Mouse (Mus musculus) midbrain, postnatal 0 days (tissue): ENCODE data around the gene Tmem132d. TPM values are rescaled to one million over a fixed set of nuclear protein-coding genes. Genes with fewer than 3 reads are reported as not detected.

Experiments used
- ATAC-seq: fragments of 200-750 bp; cut with Nextera tagmentation; 2 replicates; pipeline ENCODE4 v1.8.0; 2017; ENCODE audit warnings: moderate number of reproducible peaks, mild to moderate bottlenecking, moderate TSS enrichment, moderate library complexity; ENCODE audit not compliant: low FRiP score
- DNase-seq: peaks from one replicate; pipeline ENCODE4 v3.0.0-alpha.2; 2015; ENCODE audit warnings: low spot score
- H3K27ac ChIP-seq: fragments of 300-500 bp; sonication (generic); 2 replicates; pipeline ENCODE4 v1.5.1; 2014; ENCODE audit warnings: low read depth, mild to moderate bottlenecking, low read length, mixed read lengths
- H3K27me3 ChIP-seq: fragments of 300-500 bp; sonication (generic); 2 replicates; pipeline ENCODE4 v1.6.1; 2014; ENCODE audit warnings: low read length, control low read depth, mixed read lengths; ENCODE audit not compliant: insufficient read depth
- H3K36me3 ChIP-seq: fragments of 300-500 bp; sonication (generic); 2 replicates; pipeline ENCODE4 v1.6.1; 2014; ENCODE audit warnings: low read length, control low read depth, mixed read lengths; ENCODE audit not compliant: insufficient read depth
- H3K4me1 ChIP-seq: fragments of 300-500 bp; sonication (generic); 2 replicates; pipeline ENCODE4 v1.6.1; 2014; ENCODE audit warnings: mild to moderate bottlenecking, control low read depth, antibody characterized with exemption, low read length, mixed read lengths; ENCODE audit not compliant: insufficient read depth
- H3K4me2 ChIP-seq: fragments of 300-500 bp; sonication (generic); 2 replicates; pipeline ENCODE4 v1.6.1; 2014; ENCODE audit warnings: low read depth, mild to moderate bottlenecking, low read length, mixed read lengths; ENCODE audit not compliant: poor library complexity, severe bottlenecking
- H3K4me3 ChIP-seq: fragments of 300-500 bp; sonication (generic); 2 replicates; pipeline ENCODE4 v1.5.1; 2014; ENCODE audit warnings: low read depth, mild to moderate bottlenecking, low read length, moderate library complexity
- H3K9ac ChIP-seq: fragments of 300-500 bp; sonication (generic); replicated peaks from 2 replicates; pipeline ENCODE4 v1.6.1; 2014; ENCODE audit warnings: mild to moderate bottlenecking, low read length, moderate library complexity, mixed read lengths; ENCODE audit not compliant: poor library complexity, severe bottlenecking
- H3K9me3 ChIP-seq: fragments of 300-500 bp; sonication (generic); 2 replicates; pipeline ENCODE4 v1.6.1; 2016; ENCODE audit warnings: low read length, control low read depth
- CTCF ChIP-seq: IDR thresholded peaks from 2 replicates; pipeline ENCODE4 v1.5.1; 2016; ENCODE audit warnings: antibody characterized with exemption, mild to moderate bottlenecking
- WGBS: fragments of 180-500 bp; shearing (Covaris S2); extraction: QIAGEN DNeasy Blood & Tissue Kit; methylation state at CpG from one replicate; pipeline ENCODE4 v1.1.7; 2014; 5-methylcytosine and 5-hydroxymethylcytosine counted together
- polyA plus RNA-seq: library from polyadenylated mRNA; unstranded; fragments of >200 nt; fragmentation: Nextera tagmentation; extraction: Ambion mirVana; gene quantifications from 2 replicates; pipeline ENCODE4 v1.2.1, GENCODE M21; 2015
- total RNA-seq: library from RNA; depleted of rRNA; stranded (reverse); fragments of >200 nt; gene quantifications from 2 replicates; pipeline ENCODE4 v1.2.3, GENCODE M21; 2014

Gene Tmem132d
- total and polyA plus RNA-seq, 2 experiments from 2014 or later, result 4.0 to 14.7 TPM

DNA sequence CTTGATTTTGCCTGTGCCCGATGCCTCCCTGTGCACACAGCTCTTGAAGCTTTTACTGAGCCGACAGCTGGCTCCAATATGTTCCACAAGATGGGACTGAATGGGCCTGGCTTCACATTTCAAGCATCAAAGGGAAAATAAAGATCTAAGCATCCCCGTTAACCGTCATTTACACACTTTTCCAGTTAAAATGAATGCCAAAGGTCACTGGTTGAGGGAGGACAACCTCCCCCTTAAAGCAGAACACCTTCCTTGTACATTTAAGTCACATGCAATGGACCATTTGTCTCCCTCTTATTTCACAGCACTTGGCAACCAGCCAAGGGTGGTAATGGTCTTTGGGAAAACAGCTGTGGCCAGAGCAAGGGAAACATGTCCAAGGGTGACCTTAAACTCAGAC lies 188.7 kb downstream of the Tmem132d start:
- H3K27ac ChIP-seq, result no peak overlapping the region
- no peak overlapping the region for H3K4me2 ChIP-seq
- H3K4me3 ChIP-seq, result no peak overlapping the region
- no peaks in the 10 kb centered on the region for H3K27me3 ChIP-seq
- H3K9ac ChIP-seq, result no peak overlapping the region
- WGBS, result 59% methylated on average over 4 of the region's 4 CpGs
- no peaks in the 10 kb centered on the region for H3K4me1 ChIP-seq
- no peaks in the 10 kb centered on the region; the same call in 1 of the 2 replicates for H3K9me3 ChIP-seq
- no peak for ATAC-seq
- H3K36me3 ChIP-seq, result no peaks in the 10 kb centered on the region
- no peak for DNase-seq
- TF ChIP-seq CTCF, result no peak

GRCm38 (mm10) chr5:128236638-128237335 lies 196.1 kb downstream of the Tmem132d start:
- 59% methylated on average over 9 of the region's 9 CpGs for WGBS

GRCm38 (mm10) chr5:128235611-128236010 lies 197.3 kb downstream of the Tmem132d start:
- H3K9ac ChIP-seq, result no peak overlapping the region
- ATAC-seq (no peak), DNase-seq (no peak)
- TF ChIP-seq CTCF, result no peak
- H3K4me1 ChIP-seq, result no peaks in the 10 kb centered on the region
- H3K36me3 ChIP-seq, result no peaks in the 10 kb centered on the region
- 58% methylated on average over 1 of the region's 1 CpGs for WGBS
- H3K4me3 ChIP-seq, result no peak overlapping the region
- H3K27ac ChIP-seq, result no peak overlapping the region
- no peaks in the 10 kb centered on the region for H3K9me3 ChIP-seq
- no peaks in the 10 kb centered on the region for H3K27me3 ChIP-seq
- no peak overlapping the region for H3K4me2 ChIP-seq

More at GRCm38 (mm10) chr5:128236638-128237335, 196.1 kb downstream of the Tmem132d start:
- H3K4me1 ChIP-seq, result no peaks in the 10 kb centered on the region
- no peaks in the 10 kb centered on the region for H3K27me3 ChIP-seq
- no peak overlapping the region for H3K27ac ChIP-seq
- no peaks in the 10 kb centered on the region for H3K9me3 ChIP-seq
- DNase-seq (no peak), ATAC-seq (no peak)
- TF ChIP-seq CTCF, result no peak
- no peaks in the 10 kb centered on the region for H3K36me3 ChIP-seq
- H3K4me2 ChIP-seq, result no peak overlapping the region
- H3K4me3 ChIP-seq, result no peak overlapping the region
- H3K9ac ChIP-seq, result no peak overlapping the region

GRCm38 (mm10) chr5:128233101-128233500 lies 199.8 kb downstream of the Tmem132d start:
- Histone ChIP-seq H3K9me3 (no peaks in the 10 kb centered on the region), H3K4me1 (no peaks in the 10 kb centered on the region), H3K36me3 (no peaks in the 10 kb centered on the region), H3K4me3 (no peak overlapping the region), H3K27ac (no peak overlapping the region), H3K4me2 (no peak overlapping the region), H3K27me3 (no peaks in the 10 kb centered on the region), H3K9ac (no peak overlapping the region)
- no peak for ATAC-seq
- no peak for DNase-seq
- no peak for TF ChIP-seq CTCF

GRCm38 (mm10) chr5:128218281-128218680 lies 214.6 kb downstream of the Tmem132d start:
- Histone ChIP-seq H3K36me3 (no peaks in the 10 kb centered on the region), H3K4me3 (no peak overlapping the region), H3K27ac (no peak overlapping the region)

DNA sequence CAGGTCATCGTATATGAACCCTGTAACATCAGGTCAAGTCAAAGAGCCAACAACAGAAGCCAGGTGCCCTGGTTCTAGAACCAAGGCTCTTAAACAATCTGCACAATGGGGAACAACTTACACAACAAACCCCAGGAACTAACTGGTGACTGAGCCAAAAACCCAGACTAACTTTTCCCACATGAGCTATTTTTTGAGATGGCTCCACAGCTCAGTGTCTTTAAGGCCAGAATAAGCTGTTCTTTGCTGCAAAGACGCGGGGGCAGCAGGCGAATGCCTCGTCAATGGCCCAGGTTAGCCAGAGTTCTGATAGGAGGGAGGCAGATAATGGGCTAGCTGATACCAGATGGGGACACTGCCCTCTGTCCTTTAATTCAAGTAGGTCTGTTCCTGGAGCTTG lies 221.8 kb downstream of the Tmem132d start:
- H3K4me2 ChIP-seq, result no peak overlapping the region
- 81% methylated on average over 5 of the region's 5 CpGs for WGBS
- H3K27me3 ChIP-seq, result no peaks in the 10 kb centered on the region
- H3K9me3 ChIP-seq, result no peaks in the 10 kb centered on the region
- no peak for ATAC-seq
- no peaks in the 10 kb centered on the region for H3K36me3 ChIP-seq
- H3K27ac ChIP-seq, result no peak overlapping the region
- H3K4me1 ChIP-seq, result no peaks in the 10 kb centered on the region
- H3K4me3 ChIP-seq, result no peak overlapping the region
- H3K9ac ChIP-seq, result no peak overlapping the region
- no peak for DNase-seq
- TF ChIP-seq CTCF, result no peak

More at GRCm38 (mm10) chr5:128218281-128218680, 214.6 kb downstream of the Tmem132d start:
- Histone ChIP-seq H3K9me3 (no peaks in the 10 kb centered on the region), H3K9ac (no peak overlapping the region), H3K4me2 (no peak overlapping the region), H3K27me3 (no peaks in the 10 kb centered on the region), H3K4me1 (no peaks in the 10 kb centered on the region)
- ATAC-seq (no peak), DNase-seq (no peak)
- TF ChIP-seq CTCF, result no peak
